Mouse (Mus musculus) heart, embryonic 15.5 days (tissue): ENCODE data around the gene Arfip1. TPM values are rescaled to one million over a fixed set of nuclear protein-coding genes. Genes with fewer than 3 reads are reported as not detected.

Experiments
- ATAC-seq: fragments of 200-750 bp; cut with Nextera tagmentation; replicated peaks from 2 replicates; pipeline ENCODE4 v1.8.0; 2017; ENCODE audit warnings: low read depth, moderate TSS enrichment; ENCODE audit not compliant: insufficient number of reproducible peaks, insufficient read depth, low FRiP score
- H3K27ac ChIP-seq: fragments of 300-500 bp; sonication (generic); 2 replicates; pipeline ENCODE4 v1.5.1; 2015; ENCODE audit warnings: mild to moderate bottlenecking, inconsistent platforms
- H3K27me3 ChIP-seq: fragments of 300-500 bp; sonication (generic); 2 replicates; pipeline ENCODE4 v1.6.1; 2015; ENCODE audit warnings: inconsistent platforms
- H3K36me3 ChIP-seq: fragments of 300-500 bp; sonication (generic); 2 replicates; pipeline ENCODE4 v1.6.1; 2015; ENCODE audit warnings: mild to moderate bottlenecking, inconsistent platforms
- H3K4me1 ChIP-seq: fragments of 300-500 bp; sonication (generic); replicated peaks from 2 replicates; pipeline ENCODE4 v1.6.1; 2015; ENCODE audit warnings: inconsistent platforms
- H3K4me2 ChIP-seq: fragments of 300-500 bp; sonication (generic); 2 replicates; pipeline ENCODE4 v1.6.1; 2015; ENCODE audit warnings: inconsistent platforms, mild to moderate bottlenecking, moderate library complexity
- H3K4me3 ChIP-seq: fragments of 300-500 bp; sonication (generic); 2 replicates; pipeline ENCODE4 v1.5.1; 2015; ENCODE audit warnings: mild to moderate bottlenecking, inconsistent platforms
- H3K9ac ChIP-seq: fragments of 300-500 bp; sonication (generic); 2 replicates; pipeline ENCODE4 v1.6.1; 2015; ENCODE audit warnings: mild to moderate bottlenecking, inconsistent platforms
- H3K9me3 ChIP-seq: fragments of 300-500 bp; sonication (generic); replicated peaks from 2 replicates; pipeline ENCODE4 v1.6.1; 2016; ENCODE audit warnings: inconsistent platforms
- WGBS: fragments of 180-500 bp; shearing (Covaris S2); methylation state at CpG from one replicate; pipeline ENCODE4 v1.1.7; 2015; ENCODE audit warnings: mixed read lengths; 5-methylcytosine and 5-hydroxymethylcytosine counted together
- polyA plus RNA-seq: library from polyadenylated mRNA; unstranded; fragments of >200 nt; fragmentation: Nextera tagmentation; extraction: Ambion mirVana; gene quantifications from 2 replicates; pipeline ENCODE4 v1.2.1, GENCODE M21; 2015

Gene Arfip1
- polyA plus RNA-seq, 1 experiment from 2014 or later = 54.0 TPM

GRCm38 (mm10) chr3:84474398-84474797 is 108.0 kb downstream of the Arfip1 start:
- Histone ChIP-seq H3K27ac (no peak overlapping the region), H3K36me3 (no peaks in the 10 kb centered on the region), H3K4me2 (no peak overlapping the region), H3K9ac (no peak overlapping the region), H3K9me3 (no peaks in the 10 kb centered on the region), H3K4me3 (no peak overlapping the region), H3K27me3 (peaks cover 48% of the 10 kb centered on the region), H3K4me1 (peaks cover 20% of the 10 kb centered on the region)
- WGBS = 65% methylated on average over 6 of the region's 6 CpGs
- no peak for ATAC-seq

- Histone ChIP-seq H3K36me3 (no peaks in the 10 kb centered on the region), H3K4me3 (no peak overlapping the region), H3K27ac (no peak overlapping the region), H3K9ac (no peak overlapping the region), H3K4me1 (peaks cover 17% of the 10 kb centered on the region), H3K27me3 (peaks cover 33% of the 10 kb centered on the region), H3K9me3 (no peaks in the 10 kb centered on the region), H3K4me2 (0 out of 2 replicates have a peak overlapping the region, but pooled peaks have one; percentile 0)
- WGBS = 52% methylated on average over 5 of the region's 5 CpGs
- ATAC-seq = no peak
These were observed 109.5 kb downstream of the Arfip1 start for GRCm38 (mm10) chr3:84472955-84473354.

DNA sequence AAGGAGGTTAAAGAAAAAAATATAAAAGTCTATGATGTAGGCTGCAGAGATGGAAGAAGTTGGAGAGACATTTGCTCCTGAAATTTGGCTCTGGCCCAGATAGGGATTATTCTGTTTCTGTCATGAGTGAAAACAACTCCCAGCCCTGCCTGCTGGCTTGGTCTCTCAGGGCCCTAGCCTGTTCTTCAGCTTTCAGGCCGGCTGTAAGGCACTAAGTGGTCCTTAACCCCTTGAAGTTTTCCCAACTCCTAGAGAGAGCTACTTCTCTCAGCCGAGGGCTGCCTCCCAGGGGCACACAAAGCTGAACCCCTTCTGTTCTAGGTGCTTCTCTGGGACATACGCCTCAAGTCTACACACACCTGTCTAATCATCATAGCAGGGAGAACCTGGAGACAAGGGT is 109.9 kb downstream of the Arfip1 start:
- 38% methylated on average over 3 of the region's 3 CpGs for WGBS
- ATAC-seq = no peak
- Histone ChIP-seq H3K36me3 (no peaks in the 10 kb centered on the region), H3K27me3 (peaks cover 29% of the 10 kb centered on the region), H3K27ac (no peak overlapping the region), H3K4me2 (0 out of 2 replicates have a peak overlapping the region, but pooled peaks have one; percentile 0), H3K4me1 (peaks cover 21% of the 10 kb centered on the region), H3K9me3 (no peaks in the 10 kb centered on the region), H3K9ac (no peak overlapping the region), H3K4me3 (no peak overlapping the region)

- Histone ChIP-seq H3K27me3 (peaks cover 17% of the 10 kb centered on the region), H3K4me1 (peaks cover 25% of the 10 kb centered on the region), H3K9me3 (no peaks in the 10 kb centered on the region), H3K4me2 (no peak overlapping the region), H3K4me3 (no peak overlapping the region), H3K27ac (no peak overlapping the region), H3K36me3 (no peaks in the 10 kb centered on the region), H3K9ac (no peak overlapping the region)
- ATAC-seq = no peak; the same call in 1 of the 2 replicates
- WGBS = 47% methylated on average over 4 of the region's 4 CpGs
These were observed 111.3 kb downstream of the Arfip1 start for GRCm38 (mm10) chr3:84471146-84471545.

GRCm38 (mm10) chr3:84468111-84468453 is 114.3 kb downstream of the Arfip1 start:
- WGBS = 23% methylated on average over 4 of the region's 4 CpGs

GRCm38 (mm10) chr3:84467419-84468110 is 114.9 kb downstream of the Arfip1 start:
- Histone ChIP-seq H3K4me3 (no peak overlapping the region), H3K36me3 (no peaks in the 10 kb centered on the region), H3K4me1 (peaks cover 13% of the 10 kb centered on the region), H3K9ac (no peak overlapping the region), H3K27ac (no peak overlapping the region), H3K4me2 (no peak overlapping the region), H3K9me3 (no peaks in the 10 kb centered on the region), H3K27me3 (peaks cover 9% of the 10 kb centered on the region)
- ATAC-seq = no peak
- 47% methylated on average over 10 of the region's 10 CpGs for WGBS

More at GRCm38 (mm10) chr3:84468111-84468453, 114.3 kb downstream of the Arfip1 start:
- no peak for ATAC-seq
- Histone ChIP-seq H3K27ac (no peak overlapping the region), H3K4me3 (no peak overlapping the region), H3K9me3 (no peaks in the 10 kb centered on the region), H3K9ac (no peak overlapping the region), H3K4me2 (no peak overlapping the region), H3K4me1 (peaks cover 18% of the 10 kb centered on the region), H3K36me3 (no peaks in the 10 kb centered on the region), H3K27me3 (peaks cover 9% of the 10 kb centered on the region)

GRCm38 (mm10) chr3:84465822-84466500 is 116.5 kb downstream of the Arfip1 start:
- H3K27me3 ChIP-seq = peaks cover 9% of the 10 kb centered on the region
- no peak overlapping the region for H3K9ac ChIP-seq
- no peak for ATAC-seq
- 63% methylated on average over 6 of the region's 6 CpGs for WGBS
- no peak overlapping the region for H3K4me3 ChIP-seq
- H3K9me3 ChIP-seq = no peaks in the 10 kb centered on the region
- H3K4me1 ChIP-seq = peaks cover 20% of the 10 kb centered on the region
- H3K36me3 ChIP-seq = no peaks in the 10 kb centered on the region
- no peak overlapping the region for H3K4me2 ChIP-seq
- no peak overlapping the region for H3K27ac ChIP-seq

DNA sequence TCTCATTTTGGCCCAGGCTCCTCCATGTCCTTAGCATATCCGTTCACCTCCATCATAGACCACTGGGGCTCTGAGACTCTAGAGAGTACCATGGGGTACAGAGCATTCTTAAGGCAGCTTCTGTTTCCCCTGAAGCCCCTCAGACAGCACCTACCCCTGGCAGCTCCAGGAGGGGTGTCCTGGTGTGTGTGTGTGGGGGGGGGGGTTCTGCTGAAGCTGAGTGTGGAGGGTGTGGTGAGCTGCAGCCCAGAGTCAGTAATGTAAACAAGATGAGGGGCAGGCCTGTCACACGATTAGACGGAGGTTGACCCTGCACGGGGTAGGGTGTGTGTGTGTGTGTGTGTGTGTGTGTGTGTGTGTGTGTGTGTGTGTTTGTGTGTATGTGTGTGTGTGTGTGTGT is 120.7 kb downstream of the Arfip1 start:
- Histone ChIP-seq H3K27ac (0 out of 2 replicates have a peak overlapping the region, but pooled peaks have one; percentile 36), H3K9me3 (no peaks in the 10 kb centered on the region), H3K36me3 (no peaks in the 10 kb centered on the region), H3K4me1 (peaks cover 17% of the 10 kb centered on the region), H3K4me2 (no peak overlapping the region), H3K9ac (no peak overlapping the region), H3K4me3 (no peak overlapping the region), H3K27me3 (peaks cover 26% of the 10 kb centered on the region)
- ATAC-seq = no peak
- WGBS = 27% methylated on average over 4 of the region's 4 CpGs

- WGBS = 5% methylated on average over 12 of the region's 12 CpGs
- H3K27me3 ChIP-seq = peaks cover 26% of the 10 kb centered on the region
- peak; percentile 75 for ATAC-seq
These were observed 121.5 kb downstream of the Arfip1 start for GRCm38 (mm10) chr3:84460952-84461351.

DNA sequence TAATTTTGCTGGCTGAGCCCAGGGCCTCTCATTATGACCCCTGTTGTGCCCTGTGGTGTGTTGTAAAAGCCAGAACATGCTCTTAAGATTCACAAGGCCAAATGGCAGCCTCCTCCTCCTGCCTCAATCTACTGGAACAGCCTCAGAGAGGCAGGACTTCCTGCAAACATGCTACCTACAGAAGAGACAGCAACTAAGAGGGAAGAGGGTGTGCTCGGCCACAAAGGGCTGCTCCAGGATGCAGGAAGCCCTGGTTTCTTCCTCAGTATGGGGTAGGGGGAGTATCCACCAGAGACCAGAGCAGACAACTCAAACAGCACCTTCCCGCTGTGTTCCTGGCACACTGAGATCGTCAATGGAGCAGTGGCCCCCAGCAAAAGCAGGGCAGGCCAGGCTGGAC is 121.9 kb downstream of the Arfip1 start:
- Histone ChIP-seq H3K4me1 (peaks cover 24% of the 10 kb centered on the region), H3K4me3 (no peak overlapping the region), H3K9ac (no peak overlapping the region), H3K36me3 (no peaks in the 10 kb centered on the region), H3K27me3 (peaks cover 26% of the 10 kb centered on the region), H3K9me3 (no peaks in the 10 kb centered on the region), H3K27ac (no peak overlapping the region), H3K4me2 (peak overlapping the region; percentile 26)
- WGBS = 20% methylated on average over 3 of the region's 3 CpGs
- ATAC-seq = no peak; the same call in 1 of the 2 replicates

More at GRCm38 (mm10) chr3:84460952-84461351, 121.5 kb downstream of the Arfip1 start:
- Histone ChIP-seq H3K9ac (no peak overlapping the region), H3K27ac (peak overlapping the region; percentile 36; the same call in 1 of the 2 replicates), H3K36me3 (no peaks in the 10 kb centered on the region), H3K9me3 (no peaks in the 10 kb centered on the region), H3K4me2 (peak overlapping the region; percentile 26), H3K4me3 (no peak overlapping the region), H3K4me1 (peaks cover 20% of the 10 kb centered on the region)

GRCm38 (mm10) chr3:84455733-84456417 is 126.5 kb downstream of the Arfip1 start:
- Histone ChIP-seq H3K4me3 (no peak overlapping the region), H3K4me2 (no peak overlapping the region), H3K36me3 (no peaks in the 10 kb centered on the region), H3K4me1 (peaks cover 14% of the 10 kb centered on the region), H3K27me3 (peaks cover 31% of the 10 kb centered on the region), H3K27ac (0 out of 2 replicates have a peak overlapping the region, but pooled peaks have one; percentile 15), H3K9me3 (no peaks in the 10 kb centered on the region), H3K9ac (no peak overlapping the region)
- WGBS = 47% methylated on average over 12 of the region's 12 CpGs
- ATAC-seq = no peak
